Mouse (Mus musculus): ENCODE measurements around the gene Pym1.

Pym1 gene

GRCm38 (mm10) chr10:128804271-128805091 is 56.8 kb downstream of the Pym1 start, which contains the start of gene Tmem198b:
TSS of gene Tmem198b (minus strand) at chr10:128804370.
- DNase-seq (ENCODE audit: low spot score in 2 of 2), result peak; percentile 55 to 83

- peak; percentile 93 to 95 for DNase-seq (ENCODE audit: low spot score in 2 of 2)
These were observed 57.7 kb downstream of the Pym1 start for GRCm38 (mm10) chr10:128805092-128806000.

GRCm38 (mm10) chr10:128806086-128806485 is 58.4 kb downstream of the Pym1 start:
- DNase-seq (ENCODE audit: low spot score in 2 of 2), result no peak

- DNase-seq (ENCODE audit: low spot score in 2 of 2), result no peak
These were observed 59.3 kb downstream of the Pym1 start for GRCm38 (mm10) chr10:128807018-128807417.

Measured in spleen, postnatal 4 days (tissue).